Mouse (Mus musculus) retina, adult 2 months (tissue): ENCODE data around the gene Rps3.

ENCODE experiments used
- DNase-seq: peaks from one replicate; pipeline ENCODE4 v3.0.0-alpha.2; 2012; ENCODE audit warnings: low read depth, low spot score

Rps3 gene

GRCm38 (mm10) chr7:99444012-99444411, 39.5 kb downstream of the Rps3 start:
- no peak for DNase-seq

GRCm38 (mm10) chr7:99443164-99443563, 40.4 kb downstream of the Rps3 start:
- DNase-seq: no peak

- DNase-seq: no peak
Measured at GRCm38 (mm10) chr7:99441534-99442072, 41.9 kb downstream of the Rps3 start.

- DNase-seq: no peak
Measured at GRCm38 (mm10) chr7:99438881-99439280, 44.7 kb downstream of the Rps3 start.

GRCm38 (mm10) chr7:99436530-99436929, 47.0 kb downstream of the Rps3 start:
- no peak for DNase-seq

GRCm38 (mm10) chr7:99434672-99435250, 48.8 kb downstream of the Rps3 start:
- DNase-seq: peak; percentile 50

GRCm38 (mm10) chr7:99432863-99433262, 50.7 kb downstream of the Rps3 start:
- DNase-seq: no peak

- DNase-seq: no peak
Measured at GRCm38 (mm10) chr7:99432248-99432647, 51.3 kb downstream of the Rps3 start.

- no peak for DNase-seq
Measured at GRCm38 (mm10) chr7:99430246-99430645, 53.3 kb downstream of the Rps3 start.

- DNase-seq: peak; percentile 93
Measured at GRCm38 (mm10) chr7:99429786-99430185, 53.8 kb downstream of the Rps3 start.

GRCm38 (mm10) chr7:99428836-99429235, 54.7 kb downstream of the Rps3 start:
- no peak for DNase-seq

- DNase-seq: no peak
Measured at GRCm38 (mm10) chr7:99427987-99428386, 55.6 kb downstream of the Rps3 start.
